Mouse (Mus musculus) hindbrain, embryonic 10.5 days (tissue): ENCODE measurements around the gene Synpo2l. TPM values are rescaled to one million over a fixed set of nuclear protein-coding genes. Genes with fewer than 3 reads are reported as not detected.

Experiments used
- DNase-seq: peaks from one replicate; pipeline ENCODE4 v3.0.0-alpha.2; 2017; ENCODE audit warnings: low spot score
- H3K27ac ChIP-seq: fragments of 300-500 bp; sonication (generic); 2 replicates; pipeline ENCODE4 v1.5.1; 2016; ENCODE audit warnings: mild to moderate bottlenecking, moderate library complexity
- H3K27me3 ChIP-seq: fragments of 300-500 bp; sonication (generic); 2 replicates; pipeline ENCODE4 v1.6.1; 2016; ENCODE audit warnings: mild to moderate bottlenecking; ENCODE audit not compliant: poor library complexity, insufficient read depth, severe bottlenecking
- H3K36me3 ChIP-seq: fragments of 300-500 bp; sonication (generic); 2 replicates; pipeline ENCODE4 v1.6.1; 2016; ENCODE audit warnings: mild to moderate bottlenecking, moderate library complexity
- H3K4me1 ChIP-seq: fragments of 300-500 bp; sonication (generic); replicated peaks from 2 replicates; pipeline ENCODE4 v1.6.1; 2016; ENCODE audit warnings: mild to moderate bottlenecking
- H3K4me3 ChIP-seq: fragments of 300-500 bp; sonication (generic); 2 replicates; pipeline ENCODE4 v1.5.1; 2016; ENCODE audit warnings: mild to moderate bottlenecking, moderate library complexity
- H3K9me3 ChIP-seq: fragments of 300-500 bp; sonication (generic); 2 replicates; pipeline ENCODE4 v1.6.1; 2016; ENCODE audit warnings: mild to moderate bottlenecking, moderate library complexity
- WGBS: fragments of 180-500 bp; shearing (Covaris S2); methylation state at CpG from one replicate; pipeline ENCODE4 v1.1.7; 2016; 5-methylcytosine and 5-hydroxymethylcytosine counted together
- polyA plus RNA-seq: library from polyadenylated mRNA; unstranded; fragments of >200 nt; fragmentation: Nextera tagmentation; extraction: Ambion mirVana; gene quantifications from 2 replicates; pipeline ENCODE4 v1.2.1, GENCODE M21; 2016

Gene Synpo2l
- polyA plus RNA-seq, 1 experiment from 2014 or later: 0.46 TPM

GRCm38 (mm10) chr14:20695761-20696520, 27.8 kb upstream of the Synpo2l start:
- peaks cover 69% of the 10 kb centered on the region for H3K36me3 ChIP-seq
- H3K4me3 ChIP-seq: peak overlapping the region; percentile 93
- H3K27ac ChIP-seq: peak overlapping the region; percentile 97
- no peak for DNase-seq
- H3K27me3 ChIP-seq: no peaks in the 10 kb centered on the region
- H3K4me1 ChIP-seq: peaks cover 51% of the 10 kb centered on the region
- H3K9me3 ChIP-seq: no peaks in the 10 kb centered on the region
- 15% methylated on average over 27 of the region's 27 CpGs for WGBS

GRCm38 (mm10) chr14:20694884-20695760, 27.0 kb upstream of the Synpo2l start, which contains the start of gene Fut11:
Gene Fut11, plus strand, starts transcription at chr14:20694968.
- Histone ChIP-seq H3K4me1 (peaks cover 45% of the 10 kb centered on the region), H3K36me3 (peaks cover 71% of the 10 kb centered on the region)

GRCm38 (mm10) chr14:20694185-20694883, 26.2 kb upstream of the Synpo2l start:
- H3K36me3 ChIP-seq: peaks cover 71% of the 10 kb centered on the region

More at GRCm38 (mm10) chr14:20694884-20695760, 27.0 kb upstream of the Synpo2l start, which contains the start of gene Fut11:
- peak within 1 kb of the TSS; percentile 97 for H3K27ac ChIP-seq
- peak; percentile 88 for DNase-seq
- H3K9me3 ChIP-seq: no peaks in the 10 kb centered on the region
- H3K4me3 ChIP-seq: peak within 1 kb of the TSS; percentile 93
- no peaks in the 10 kb centered on the region for H3K27me3 ChIP-seq
- under 1% methylated on average over 111 of the region's 111 CpGs for WGBS

GRCm38 (mm10) chr14:20693589-20694101, 25.5 kb upstream of the Synpo2l start:
- Histone ChIP-seq H3K27ac (no peak overlapping the region), H3K36me3 (peaks cover 71% of the 10 kb centered on the region), H3K9me3 (no peaks in the 10 kb centered on the region), H3K4me3 (peak overlapping the region; percentile 93; the same call in 1 of the 2 replicates), H3K4me1 (peaks cover 40% of the 10 kb centered on the region), H3K27me3 (no peaks in the 10 kb centered on the region)
- no peak for DNase-seq
- WGBS: 94% methylated on average over 10 of the region's 10 CpGs

More at GRCm38 (mm10) chr14:20694185-20694883, 26.2 kb upstream of the Synpo2l start:
- 50% methylated on average over 13 of the region's 13 CpGs for WGBS
- Histone ChIP-seq H3K4me3 (peak overlapping the region; percentile 93), H3K27ac (peak overlapping the region; percentile 97), H3K4me1 (peaks cover 45% of the 10 kb centered on the region), H3K9me3 (no peaks in the 10 kb centered on the region), H3K27me3 (no peaks in the 10 kb centered on the region)
- DNase-seq: no peak

- Histone ChIP-seq H3K27me3 (no peaks in the 10 kb centered on the region), H3K27ac (no peak overlapping the region), H3K4me1 (peaks cover 21% of the 10 kb centered on the region), H3K9me3 (no peaks in the 10 kb centered on the region), H3K36me3 (peaks cover 78% of the 10 kb centered on the region), H3K4me3 (no peak overlapping the region)
- no peak for DNase-seq
- 92% methylated on average over 6 of the region's 6 CpGs for WGBS
Observed at GRCm38 (mm10) chr14:20691772-20692171, 23.6 kb upstream of the Synpo2l start.

- 90% methylated on average over 2 of the region's 2 CpGs for WGBS
- DNase-seq: no peak
- Histone ChIP-seq H3K27me3 (no peaks in the 10 kb centered on the region), H3K9me3 (no peaks in the 10 kb centered on the region), H3K4me3 (no peak overlapping the region), H3K27ac (no peak overlapping the region), H3K36me3 (peaks cover 100% of the 10 kb centered on the region), H3K4me1 (no peaks in the 10 kb centered on the region)
Observed at GRCm38 (mm10) chr14:20689009-20689408, 20.9 kb upstream of the Synpo2l start.

- 93% methylated on average over 3 of the region's 3 CpGs for WGBS
- Histone ChIP-seq H3K27me3 (no peaks in the 10 kb centered on the region), H3K36me3 (peaks cover 100% of the 10 kb centered on the region), H3K27ac (no peak overlapping the region), H3K4me1 (no peaks in the 10 kb centered on the region), H3K4me3 (no peak overlapping the region), H3K9me3 (no peaks in the 10 kb centered on the region)
- no peak for DNase-seq
Observed at GRCm38 (mm10) chr14:20686576-20686975, 18.4 kb upstream of the Synpo2l start.

- Histone ChIP-seq H3K4me1 (no peaks in the 10 kb centered on the region), H3K4me3 (no peak overlapping the region), H3K27ac (no peak overlapping the region), H3K27me3 (no peaks in the 10 kb centered on the region), H3K36me3 (peaks cover 100% of the 10 kb centered on the region), H3K9me3 (no peaks in the 10 kb centered on the region)
- WGBS: 92% methylated on average over 3 of the region's 3 CpGs
- no peak for DNase-seq
Observed at GRCm38 (mm10) chr14:20682498-20682897, 14.3 kb upstream of the Synpo2l start.

- no peaks in the 10 kb centered on the region for H3K27me3 ChIP-seq
- DNase-seq: no peak
- no peak overlapping the region for H3K4me3 ChIP-seq
- H3K4me1 ChIP-seq: no peaks in the 10 kb centered on the region
- peaks cover 100% of the 10 kb centered on the region for H3K36me3 ChIP-seq
- 93% methylated on average over 2 of the region's 2 CpGs for WGBS
- no peak overlapping the region for H3K27ac ChIP-seq
- H3K9me3 ChIP-seq: no peaks in the 10 kb centered on the region
Observed at GRCm38 (mm10) chr14:20681742-20682141, 13.6 kb upstream of the Synpo2l start.

GRCm38 (mm10) chr14:20677906-20678305, 9.8 kb upstream of the Synpo2l start:
- 93% methylated on average over 4 of the region's 4 CpGs for WGBS
- no peaks in the 10 kb centered on the region for H3K9me3 ChIP-seq
- H3K4me1 ChIP-seq: peaks cover 19% of the 10 kb centered on the region
- H3K36me3 ChIP-seq: peaks cover 76% of the 10 kb centered on the region
- no peak overlapping the region for H3K4me3 ChIP-seq
- no peaks in the 10 kb centered on the region for H3K27me3 ChIP-seq
- DNase-seq: no peak
- no peak overlapping the region for H3K27ac ChIP-seq

- no peaks in the 10 kb centered on the region for H3K9me3 ChIP-seq
- peak within 1 kb of the TSS; percentile 86 for H3K27ac ChIP-seq
- H3K4me3 ChIP-seq: peak within 1 kb of the TSS; percentile 67
- no peaks in the 10 kb centered on the region; the same call in 1 of the 2 replicates for H3K27me3 ChIP-seq
- DNase-seq: peak; percentile 99
- under 1% methylated on average over 43 of the region's 43 CpGs for whole genome bisulfite sequencing
- peaks cover 39% of the 10 kb centered on the region for H3K36me3 ChIP-seq
- H3K4me1 ChIP-seq: peaks cover 19% of the 10 kb centered on the region
Observed at GRCm38 (mm10) chr14:20674064-20674833, 6.1 kb upstream of the Synpo2l start, which contains the start of gene Sec24c. Gene Sec24c, plus strand, starts transcription at chr14:20674308.
